Mouse (Mus musculus) MN1 (cell line): Measurements from ENCODE around the gene Tifa.

Source experiments
- DNase-seq: peaks from one replicate; pipeline ENCODE4 v3.0.0-alpha.2; 2016; ENCODE audit warnings: low spot score

Gene Tifa

DNA sequence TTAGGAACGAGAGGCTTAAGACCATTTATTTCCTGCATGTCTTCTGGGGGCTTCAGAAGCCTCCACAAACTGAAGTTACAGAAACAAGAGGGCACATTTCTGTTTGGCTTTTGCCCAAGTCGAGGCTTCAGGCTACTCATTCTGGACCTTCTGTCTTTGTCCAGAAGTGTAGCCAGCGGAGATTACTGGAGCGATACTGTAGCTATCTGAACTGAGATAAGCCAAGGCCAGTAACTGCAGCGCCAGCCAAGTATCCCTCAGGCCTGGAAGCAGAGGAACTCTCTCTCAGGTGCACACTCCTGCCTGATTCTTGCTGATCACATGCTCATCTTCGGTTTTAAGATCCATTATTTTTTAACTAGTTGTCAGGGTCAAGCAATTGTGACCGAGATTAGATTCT, 1.6 kb upstream of the Tifa start:
- DNase-seq: no peak

DNA sequence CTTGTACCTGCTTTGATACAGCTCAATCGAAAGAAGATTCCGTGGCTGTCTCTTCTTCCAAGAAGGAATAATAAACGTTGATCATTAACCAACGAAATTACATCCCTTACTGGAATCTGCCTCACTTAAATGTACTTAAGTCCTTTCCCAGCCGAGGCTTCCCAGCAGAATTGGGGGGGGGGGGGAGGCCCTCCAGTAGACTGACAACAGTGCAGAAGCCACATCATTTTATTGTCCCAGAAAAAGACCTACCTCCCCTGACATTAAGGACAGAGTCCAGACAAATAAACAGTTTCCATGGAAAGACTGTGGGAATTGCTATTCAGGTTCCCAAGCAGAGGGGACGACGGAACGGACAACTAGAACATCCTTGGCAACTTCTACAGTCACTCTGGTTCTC, 686 bp upstream of the Tifa start:
- no peak for DNase-seq

DNA sequence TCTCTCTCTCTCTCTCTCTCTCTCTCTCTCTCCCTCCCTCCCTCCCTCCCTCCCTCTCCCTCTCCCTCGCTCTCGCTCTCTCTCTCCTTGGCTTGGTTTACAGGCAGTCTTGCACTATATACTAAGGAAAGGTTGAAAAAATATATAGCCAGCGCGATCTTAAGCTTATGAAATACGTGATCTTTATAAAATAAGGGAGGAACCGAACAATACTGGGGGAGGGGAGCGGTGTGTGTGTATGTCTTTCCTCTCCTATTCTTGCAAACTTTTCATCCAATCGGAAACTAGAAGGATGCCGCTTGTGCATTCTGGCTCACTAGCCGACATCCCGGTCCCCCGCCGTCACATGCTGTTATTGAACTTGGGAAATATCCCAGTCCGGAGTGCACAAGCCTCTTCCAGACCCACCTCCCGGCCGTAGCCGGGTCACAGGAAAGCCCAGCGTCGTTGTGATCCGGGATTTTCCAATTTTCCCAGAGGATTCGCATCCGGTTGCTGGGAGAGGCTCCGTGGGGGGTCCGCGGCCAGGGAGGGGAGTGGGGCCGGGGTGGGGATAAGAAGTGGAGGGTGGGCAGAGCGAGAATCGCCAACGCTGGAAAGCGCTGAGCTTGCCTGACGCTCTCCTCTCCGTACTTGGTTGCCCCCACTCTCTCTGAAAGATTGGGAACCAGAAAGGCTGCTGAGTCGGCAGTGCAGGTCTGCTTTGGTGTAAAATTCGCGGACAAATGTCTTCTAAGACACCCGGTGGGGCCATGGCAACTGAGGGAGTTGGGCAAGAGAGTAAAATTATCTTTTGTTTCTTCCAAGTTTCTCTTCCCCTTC, 840 bp downstream of the Tifa start:
- DNase-seq: no peak

DNA sequence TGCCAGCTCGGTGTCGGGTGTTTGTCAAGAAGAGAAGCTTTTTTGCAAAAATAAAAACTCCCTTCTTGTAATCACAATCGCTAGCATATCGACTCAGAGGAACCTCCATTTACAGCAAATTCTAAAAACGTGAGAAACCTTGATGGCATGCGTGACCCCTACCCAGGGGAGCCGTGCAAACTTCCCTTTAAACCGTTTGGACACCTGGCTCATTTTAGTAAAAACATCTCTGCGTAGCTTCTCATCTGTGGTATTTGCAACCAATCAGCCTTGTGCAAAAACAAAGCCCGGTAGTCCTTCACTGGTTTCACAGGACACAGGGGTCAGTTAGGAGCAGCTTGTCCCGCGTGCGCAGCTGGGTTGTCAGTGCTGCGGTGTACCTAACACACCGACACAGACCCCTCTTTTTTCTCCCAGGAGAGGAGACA, 1.5 kb downstream of the Tifa start:
- DNase-seq: no peak

DNA sequence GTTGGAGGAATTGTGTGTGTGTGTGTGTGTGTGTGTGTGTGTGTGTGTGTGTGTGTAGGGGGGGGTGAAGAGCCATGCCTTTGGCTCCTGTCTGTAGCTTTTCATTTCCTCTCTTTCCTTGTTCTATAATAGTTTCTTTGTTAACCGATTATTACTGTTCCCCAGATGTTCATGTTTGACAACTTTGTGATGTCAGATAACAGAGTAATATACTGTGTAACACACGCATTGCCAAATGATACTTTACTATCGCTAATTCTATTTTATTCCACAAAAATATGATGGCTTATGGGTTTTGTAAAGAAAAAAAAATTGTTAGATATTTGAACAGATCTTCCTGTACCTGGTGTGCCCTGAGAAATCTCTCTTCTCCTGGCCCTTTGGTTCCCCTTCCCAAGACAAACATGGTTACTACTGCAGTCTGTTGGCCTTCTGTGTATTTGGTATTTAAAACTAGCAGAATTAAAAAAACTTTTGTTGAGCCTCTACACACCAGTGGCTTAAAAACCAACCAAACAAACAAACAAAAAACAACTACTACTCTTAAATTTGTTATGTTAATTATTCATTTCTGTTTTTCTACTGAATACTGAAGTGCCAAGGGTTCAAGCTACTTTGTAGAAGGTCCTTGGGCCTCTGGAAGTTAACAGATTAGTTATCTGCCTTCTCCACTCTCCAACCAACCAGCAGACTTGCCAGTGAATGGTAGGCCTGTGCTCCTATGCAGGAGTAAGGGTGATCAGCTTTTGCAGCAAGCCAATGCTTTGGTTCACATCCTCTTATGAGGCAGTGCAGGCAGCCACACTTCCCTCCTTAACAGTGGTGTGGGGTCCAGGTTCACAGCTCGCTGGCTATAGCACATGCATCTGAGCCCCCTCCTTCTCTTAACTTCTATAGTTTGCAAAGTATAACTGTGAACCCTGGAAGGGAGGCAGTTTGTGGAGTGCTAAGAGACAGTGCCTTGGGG, 2.3 kb downstream of the Tifa start:
- no peak for DNase-seq

DNA sequence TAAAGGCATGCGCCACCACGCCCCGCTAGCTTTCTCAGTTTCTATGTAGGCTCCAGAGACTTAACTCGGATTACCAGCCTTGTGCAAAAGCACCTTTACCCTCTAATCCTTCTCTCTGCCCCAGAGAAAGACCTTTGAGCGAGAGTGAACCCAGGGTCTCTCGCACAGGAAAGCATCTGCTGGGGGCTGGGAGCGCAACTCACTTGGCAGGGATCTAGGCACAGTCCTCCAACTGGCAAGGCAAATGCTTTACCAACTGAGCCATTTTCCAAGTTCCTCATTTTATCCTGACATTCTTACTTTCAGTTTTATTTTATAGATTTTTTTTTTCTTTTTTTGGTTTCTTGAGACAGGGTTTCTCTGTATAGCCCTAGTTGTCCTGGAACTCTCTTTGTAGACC, 3.4 kb downstream of the Tifa start:
- no peak for DNase-seq

DNA sequence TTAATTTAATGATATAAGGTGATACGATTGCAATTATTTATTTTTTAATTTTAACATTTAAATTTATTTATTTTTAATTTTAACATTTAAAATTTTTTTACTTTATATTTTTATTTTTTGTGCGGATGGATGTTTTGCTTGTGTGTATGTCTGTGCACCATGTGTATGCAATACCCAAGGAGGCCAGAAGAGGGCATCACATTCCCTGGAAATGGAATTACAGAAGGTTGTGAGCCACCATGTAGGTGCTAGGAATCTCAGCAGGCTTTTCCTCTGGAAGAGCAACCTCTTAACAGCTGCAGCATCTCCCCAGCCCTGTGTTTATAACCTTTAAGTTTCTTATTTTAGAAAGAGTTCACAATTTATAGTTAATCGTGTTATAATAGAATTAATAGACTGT, 6.2 kb downstream of the Tifa start:
- DNase-seq: no peak

DNA sequence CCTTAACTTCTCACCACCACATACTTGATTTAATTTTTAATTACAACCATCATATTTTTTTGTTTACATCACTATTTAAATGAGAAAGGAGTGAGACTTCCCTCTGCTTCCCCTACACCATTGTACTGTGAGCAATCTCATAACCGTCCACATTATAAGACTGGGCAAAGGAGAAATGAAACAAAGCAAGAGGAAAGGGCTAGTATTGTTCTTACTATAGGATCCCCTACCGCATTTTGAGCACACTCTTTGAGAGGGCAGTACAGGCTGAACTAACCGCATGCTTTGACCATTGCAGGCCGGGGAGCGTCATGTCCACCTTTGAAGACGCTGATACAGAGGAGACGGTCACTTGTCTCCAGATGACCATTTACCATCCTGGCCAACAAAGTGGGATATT, 6.7 kb downstream of the Tifa start:
- DNase-seq: no peak

DNA sequence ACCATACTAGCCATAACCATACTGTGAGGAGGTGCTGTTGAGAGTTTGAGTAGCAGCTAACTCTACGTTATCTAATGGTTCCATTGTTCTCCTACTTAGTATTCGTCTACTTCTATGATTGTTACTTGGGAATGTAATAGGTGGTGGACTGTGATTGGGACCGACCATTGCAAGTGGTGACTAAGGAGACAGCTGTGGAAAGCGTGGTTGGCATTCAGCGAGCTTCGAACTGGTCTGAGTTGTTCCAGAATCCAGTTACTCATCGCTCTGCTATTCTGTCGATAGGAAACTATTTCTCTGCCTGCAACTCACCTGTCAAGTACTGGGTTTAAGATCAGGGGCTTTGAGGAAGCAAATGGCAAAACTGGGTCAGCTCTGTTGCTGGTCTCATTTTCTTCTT, 11.6 kb downstream of the Tifa start:
- DNase-seq: no peak

DNA sequence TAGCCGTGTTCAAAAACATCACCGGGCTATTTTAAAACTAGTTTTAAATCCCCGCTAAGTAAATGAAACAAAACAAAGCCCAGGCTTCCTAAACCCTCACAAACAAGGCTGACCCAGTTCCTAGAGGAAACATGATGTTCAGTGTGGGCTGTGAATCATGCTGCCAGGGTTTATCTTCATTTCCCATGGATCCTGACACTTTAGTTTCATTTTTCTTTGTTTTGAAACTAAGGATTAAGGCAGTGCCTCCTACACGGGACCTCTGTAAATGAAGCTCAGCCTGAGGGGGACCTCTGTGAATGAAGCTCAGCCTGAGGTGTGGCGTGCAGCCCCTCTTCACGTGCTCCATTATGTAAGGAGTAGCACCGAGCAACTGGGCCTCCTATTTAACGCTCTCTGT, 13.2 kb downstream of the Tifa start:
- no peak for DNase-seq

DNA sequence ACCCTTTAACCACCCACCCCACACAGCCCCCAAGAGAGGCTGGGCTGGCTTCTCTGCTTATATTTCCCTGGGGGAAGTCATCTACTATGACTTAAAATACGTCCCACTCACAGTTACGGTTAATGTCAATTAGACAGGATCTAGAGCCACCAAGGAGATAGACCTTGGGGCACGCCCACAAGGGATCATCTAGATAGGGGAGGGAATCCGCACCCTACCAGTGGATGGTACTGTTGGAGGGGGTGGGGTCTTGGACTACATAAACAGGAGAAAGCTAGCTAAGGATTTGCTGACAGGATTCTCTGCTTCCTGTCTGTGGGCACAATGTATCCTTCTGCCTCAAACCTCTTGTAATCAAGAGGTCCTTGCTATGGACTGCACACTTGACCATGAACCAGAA, 14.8 kb downstream of the Tifa start:
- no peak for DNase-seq

DNA sequence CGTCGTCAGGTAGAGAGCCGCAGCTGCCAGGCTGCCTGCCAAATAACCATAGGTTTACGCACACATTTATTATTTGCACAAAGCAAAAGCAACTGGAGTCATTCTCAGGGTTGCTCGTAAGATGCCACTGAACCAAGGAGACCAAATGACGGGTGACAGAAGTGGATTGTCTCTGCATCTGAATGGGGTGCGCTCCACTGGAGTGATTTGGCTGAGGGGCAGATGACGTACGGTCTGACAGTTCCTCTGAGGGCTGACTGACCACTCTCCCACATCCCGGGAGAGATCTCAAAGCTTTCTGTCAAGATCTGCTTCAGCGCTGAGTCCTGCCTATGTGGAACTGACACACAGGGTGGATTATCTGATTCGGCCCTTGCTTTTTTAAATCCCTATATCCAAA, 15.5 kb downstream of the Tifa start:
- DNase-seq: no peak

DNA sequence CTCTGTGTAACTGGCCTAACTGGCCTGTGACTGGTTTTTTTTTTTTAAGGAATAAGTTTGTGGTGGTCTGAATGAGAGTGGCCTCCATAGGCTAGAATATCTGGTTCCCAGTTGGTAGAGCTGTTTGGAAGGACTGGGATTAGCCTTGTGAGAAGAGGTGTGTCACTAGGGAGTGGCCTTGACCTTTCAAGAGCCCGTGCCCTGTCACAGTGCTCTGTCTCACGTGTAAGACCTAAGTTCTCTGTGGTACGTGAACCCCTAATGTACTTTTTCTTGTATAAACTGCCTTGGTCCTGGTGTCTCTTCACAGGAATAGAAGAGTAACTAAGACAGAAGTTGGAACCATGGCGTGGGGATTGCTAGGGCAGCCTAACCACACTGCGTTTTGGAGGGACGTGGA, 16.4 kb downstream of the Tifa start:
- DNase-seq: no peak

DNA sequence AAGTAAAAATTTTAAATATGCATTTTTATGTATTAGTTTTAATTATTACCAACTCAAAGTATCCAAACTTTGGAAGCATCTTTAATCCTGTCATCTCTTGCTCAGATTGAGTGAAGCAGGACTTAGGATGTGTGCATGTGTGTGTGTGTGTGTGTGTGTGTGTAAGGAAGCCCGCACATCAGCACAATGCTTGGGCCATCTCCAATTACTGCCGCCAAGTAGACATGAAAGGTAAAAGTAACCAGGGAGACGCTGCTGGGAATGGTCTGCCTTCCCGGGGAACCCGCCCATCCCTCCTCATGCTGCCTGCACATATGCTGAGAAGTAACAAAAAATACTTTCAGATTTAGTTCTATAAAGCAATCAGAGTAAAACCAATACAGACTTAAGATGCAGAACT, 18.2 kb downstream of the Tifa start:
- no peak for DNase-seq

DNA sequence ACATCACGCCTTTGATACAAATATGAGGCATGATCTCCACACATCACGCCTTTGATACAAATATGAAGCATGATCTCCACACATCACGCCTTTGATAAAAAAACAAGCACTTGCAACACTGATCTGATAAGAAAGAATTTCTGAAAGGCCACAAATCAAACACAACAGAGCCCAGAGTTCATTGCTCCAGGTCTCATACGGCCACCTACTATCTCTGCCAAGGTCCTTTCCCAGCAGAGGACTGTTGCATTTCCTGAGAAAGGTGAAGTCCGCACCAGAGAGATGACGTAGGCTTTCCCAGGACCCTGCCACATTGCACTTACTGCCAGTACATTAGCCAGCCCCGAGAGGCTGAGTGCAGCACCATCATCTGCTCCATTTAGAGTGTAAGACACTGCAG, 19.5 kb downstream of the Tifa start:
- no peak for DNase-seq

DNA sequence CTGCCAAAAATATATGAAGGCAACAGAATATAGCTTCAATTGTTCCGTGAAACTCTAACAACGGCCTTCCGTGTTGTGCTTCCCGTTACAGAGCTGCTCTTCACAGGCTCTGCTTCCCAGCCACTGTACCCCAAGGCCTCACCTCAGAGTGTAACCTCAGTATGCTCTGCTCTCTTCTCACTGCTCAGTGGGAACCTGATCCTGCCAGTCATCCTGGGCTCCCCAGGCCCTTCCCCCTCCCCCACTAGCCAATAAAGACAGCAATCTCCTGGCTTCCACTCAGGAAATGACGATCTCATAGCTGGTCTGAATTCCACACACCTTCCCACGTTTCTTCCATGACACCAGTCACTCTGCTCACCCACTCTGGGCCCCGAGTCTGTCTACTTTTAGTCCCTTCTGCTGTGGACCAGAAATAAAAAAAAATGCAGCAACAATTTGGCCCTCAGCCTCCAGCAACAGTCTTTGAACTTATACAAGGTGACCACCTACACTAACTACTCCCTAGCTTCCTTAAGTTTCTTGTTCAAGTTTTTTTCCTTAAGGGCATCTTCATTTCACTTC, 27.6 kb downstream of the Tifa start:
- DNase-seq: no peak

DNA sequence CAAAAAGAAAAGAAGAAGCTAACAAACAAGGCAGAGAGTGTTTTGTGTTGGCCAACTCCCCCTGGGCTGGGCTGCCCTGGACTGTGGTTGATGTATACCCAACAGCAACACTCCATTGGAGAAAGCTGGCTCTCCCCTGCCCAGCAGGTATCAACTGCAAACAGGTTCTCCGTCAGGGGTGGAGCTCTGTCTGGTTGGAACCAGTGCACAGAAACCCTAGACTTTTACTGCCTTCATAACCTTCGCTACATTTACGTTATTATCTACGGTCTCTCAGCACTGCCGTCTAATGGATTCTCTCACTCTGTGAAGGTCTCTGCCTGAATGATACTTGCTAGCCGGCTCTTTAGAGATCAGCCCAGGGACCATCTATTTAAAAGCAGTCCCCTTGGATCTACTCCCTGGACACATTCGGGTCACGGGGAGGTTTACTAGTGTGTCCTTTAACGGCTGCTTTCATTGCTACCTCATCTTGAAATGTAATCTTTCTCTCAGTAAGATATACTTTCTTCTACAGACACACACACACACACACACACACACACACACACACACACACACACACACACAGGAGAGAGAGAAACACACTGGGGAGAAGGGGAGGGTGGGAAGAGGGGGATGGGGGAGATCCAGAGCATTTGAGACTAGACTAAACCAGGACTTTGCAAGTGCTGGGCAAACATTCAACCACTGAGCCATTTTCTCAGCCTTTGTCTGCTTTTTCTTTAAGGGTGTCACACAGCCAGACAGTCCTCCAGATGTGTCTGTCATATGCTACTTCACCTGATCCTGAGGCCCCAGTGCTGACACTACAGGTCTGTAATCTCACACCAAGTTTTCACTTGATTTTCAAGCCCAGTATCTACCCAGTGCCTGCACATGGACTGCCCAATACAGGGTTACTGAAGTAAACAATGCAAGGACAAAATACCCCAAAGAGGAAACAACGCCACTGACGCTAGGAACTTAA, 29.4 kb downstream of the Tifa start:
- DNase-seq: no peak

DNA sequence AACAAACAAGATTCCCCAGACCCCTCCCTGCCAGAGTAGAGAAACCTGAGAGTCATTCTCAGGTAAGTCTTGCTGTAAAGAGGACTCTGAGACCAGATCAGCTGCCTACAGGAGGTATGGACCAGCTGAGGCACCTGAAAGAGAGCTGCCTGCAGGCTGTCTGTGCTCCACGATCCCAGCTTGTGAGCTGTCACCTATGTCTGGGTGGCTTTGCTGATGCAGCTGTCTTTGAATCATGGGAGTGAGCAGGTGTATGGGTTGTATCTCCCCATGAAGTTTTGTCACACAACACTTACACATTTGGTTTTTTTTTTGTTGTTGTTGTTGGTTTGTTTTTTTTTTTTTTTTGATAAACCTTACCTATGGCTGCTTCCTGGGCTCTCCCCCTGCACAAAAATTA, 30.8 kb downstream of the Tifa start:
- DNase-seq: no peak

DNA sequence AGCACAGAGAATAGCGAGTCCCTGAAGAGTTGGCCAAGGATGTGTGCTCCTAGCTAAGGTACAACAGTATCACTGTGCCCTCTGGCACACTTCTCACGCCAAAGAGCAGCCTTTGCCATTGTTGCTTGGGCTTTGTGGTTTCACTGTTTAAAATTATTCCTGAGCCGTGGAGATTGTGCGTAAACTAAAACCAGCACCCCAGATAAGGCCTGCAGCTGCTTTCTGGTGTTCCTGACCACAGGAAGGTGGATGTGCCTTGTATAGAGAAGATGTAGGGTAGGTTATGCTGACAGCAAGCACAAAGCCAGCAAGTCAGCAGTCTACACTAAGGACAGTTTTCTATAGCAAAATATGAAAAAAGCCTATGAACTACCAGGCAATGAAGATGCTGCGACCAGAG, 31.6 kb downstream of the Tifa start:
- DNase-seq: no peak

DNA sequence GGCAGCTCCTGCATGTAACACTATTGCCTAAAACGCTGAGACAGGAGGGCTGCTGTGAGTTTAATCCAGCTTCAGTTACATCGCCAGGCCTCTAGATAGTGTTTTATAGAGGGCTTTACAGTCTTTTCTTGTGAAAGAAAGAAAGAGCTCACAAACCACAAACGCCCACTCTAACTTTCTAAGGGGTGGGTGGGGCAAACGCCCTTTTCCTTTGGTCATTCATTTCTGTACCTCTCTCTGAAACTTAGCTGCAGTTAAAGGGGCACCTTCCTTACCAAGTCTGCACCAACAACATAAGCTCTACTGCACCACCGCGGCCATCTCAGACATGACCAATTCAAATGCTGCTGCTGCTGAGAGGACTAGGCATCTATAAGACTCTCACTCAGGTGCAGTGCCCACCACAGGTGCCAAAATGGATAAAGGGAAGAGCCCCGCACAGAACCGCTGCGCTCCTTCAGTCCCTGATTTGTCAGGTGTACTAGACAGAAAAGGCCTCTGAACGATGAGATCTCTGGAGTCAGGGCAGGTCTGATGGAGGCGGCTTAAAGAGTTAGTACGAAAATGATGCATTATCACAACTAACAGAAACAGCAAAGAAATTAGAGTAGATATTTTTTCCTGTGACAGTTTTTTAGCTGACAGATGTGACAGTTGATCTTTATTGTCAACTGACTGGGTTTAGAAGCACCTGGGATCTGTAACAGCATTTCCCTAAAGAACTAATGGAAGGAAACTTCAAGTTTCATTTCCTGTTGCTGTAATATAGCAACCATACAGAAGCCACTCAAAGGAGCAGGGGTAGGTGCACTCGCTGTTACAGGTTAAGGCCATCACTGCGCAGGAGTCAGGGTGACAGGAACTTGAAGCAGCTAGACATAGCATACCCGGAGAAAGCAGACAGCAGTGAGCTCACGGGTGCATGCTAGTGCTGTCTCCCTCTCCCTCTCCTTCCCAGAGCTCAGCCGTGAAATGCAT, 34.6 kb downstream of the Tifa start:
- DNase-seq: no peak

DNA sequence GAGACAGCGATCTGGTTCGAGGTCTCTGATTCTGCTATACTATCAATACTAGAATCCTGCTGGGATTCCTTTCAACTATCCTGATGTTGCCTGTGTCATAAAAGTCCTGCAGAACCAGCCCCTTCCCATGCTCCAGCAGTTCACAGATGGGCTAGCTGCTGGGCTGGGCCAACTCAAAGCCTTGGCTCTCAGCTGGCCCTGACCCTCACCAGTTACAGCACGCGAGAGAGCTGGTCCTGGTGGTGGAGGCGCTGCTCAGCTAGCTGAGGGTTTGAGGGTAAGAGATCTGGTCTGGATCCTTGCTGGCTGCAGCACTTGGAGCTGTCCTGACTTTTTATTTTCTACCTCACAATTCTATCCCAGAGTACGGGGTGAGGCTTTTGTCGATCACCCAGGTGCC, 36.9 kb downstream of the Tifa start:
- no peak for DNase-seq
